Mouse (Mus musculus): ENCODE results near the gene Elane. TPM values are rescaled to one million over a fixed set of nuclear protein-coding genes. Genes with fewer than 3 reads are reported as not detected.

Elane gene
- polyA plus RNA-seq, 1 experiment from 2014 or later, result not detected

DNA sequence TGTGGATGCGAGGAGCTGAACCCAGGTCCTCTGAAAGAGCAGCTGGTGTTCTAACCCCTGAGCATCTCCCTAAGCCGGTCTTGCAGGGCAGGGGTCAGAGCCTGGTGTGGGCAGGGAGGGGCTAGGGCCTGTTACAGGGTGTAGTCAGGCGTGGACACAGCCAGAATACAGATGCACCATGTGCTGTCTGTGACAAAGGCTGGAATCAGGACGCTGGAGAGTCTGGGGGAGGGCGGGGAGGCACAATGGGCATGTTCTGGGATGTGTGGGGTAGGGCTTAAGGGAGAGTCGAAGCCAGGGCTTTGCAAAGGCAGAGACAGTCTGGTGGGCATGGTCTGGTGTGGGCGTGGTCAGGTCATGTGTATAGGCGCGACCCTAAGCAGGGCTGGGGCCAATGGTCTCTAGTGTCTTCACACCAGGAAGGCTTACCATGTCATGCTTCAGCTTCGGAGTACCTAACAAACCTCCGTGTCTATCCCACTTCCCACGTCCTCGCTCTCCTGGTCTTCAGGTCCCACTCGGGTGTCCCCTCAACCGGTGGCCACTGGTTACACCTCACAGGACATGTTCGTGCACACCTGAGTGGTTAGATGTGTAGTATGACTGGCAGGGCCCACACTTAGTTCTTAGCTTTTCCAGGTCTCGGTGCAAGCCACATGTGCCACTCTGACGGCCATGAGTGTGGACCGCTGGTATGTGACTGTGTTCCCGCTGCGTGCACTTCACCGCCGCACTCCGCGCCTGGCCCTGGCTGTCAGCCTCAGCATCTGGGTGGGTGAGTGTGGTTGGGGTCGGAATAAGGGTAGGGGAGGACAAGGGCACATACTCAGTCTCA is 34.2 kb downstream of the Elane start:
- ATAC-seq, result no peak
- H3K27me3 ChIP-seq, result peaks cover 72% of the 10 kb centered on the region
- H3K9me3 ChIP-seq (replicated peaks), result no peaks in the 10 kb centered on the region
- peak overlapping the region; percentile 26; the same call in 1 of the 2 replicates for H3K4me3 ChIP-seq
- no peak overlapping the region for H3K27ac ChIP-seq
- peaks cover 38% of the 10 kb centered on the region for H3K4me1 ChIP-seq
- H3K9ac ChIP-seq, result no peak overlapping the region
- H3K36me3 ChIP-seq (ENCODE audit: poor library complexity, severe bottlenecking), result no peaks in the 10 kb centered on the region
- no peak overlapping the region for H3K4me2 ChIP-seq
- 14% methylated on average over 25 of the region's 26 CpGs for WGBS

DNA sequence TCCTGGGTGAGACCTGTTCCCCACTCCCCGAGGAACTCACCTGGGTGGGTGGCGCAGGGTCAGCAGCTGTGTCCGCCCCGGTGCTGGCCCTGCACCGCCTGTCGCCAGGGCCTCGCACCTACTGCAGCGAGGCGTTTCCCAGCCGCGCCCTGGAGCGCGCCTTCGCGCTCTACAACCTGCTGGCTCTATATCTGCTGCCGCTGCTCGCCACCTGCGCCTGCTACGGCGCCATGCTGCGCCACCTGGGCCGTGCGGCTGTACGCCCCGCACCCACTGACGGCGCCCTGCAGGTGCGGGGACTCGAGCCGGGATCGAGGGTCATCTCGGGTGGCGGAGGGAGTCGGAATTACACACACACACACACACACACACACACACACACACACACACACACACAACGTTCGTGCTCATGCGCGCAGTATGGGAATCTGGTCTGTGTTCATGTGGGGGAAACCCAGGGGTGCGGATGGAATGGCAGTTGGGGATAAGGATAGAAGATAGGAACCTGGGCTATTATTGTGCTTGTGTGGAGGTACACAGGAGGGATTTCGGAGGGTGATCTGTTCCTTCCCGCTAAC is 35.0 kb downstream of the Elane start, which contains the start of gene R3hdm4:
TSS of gene R3hdm4 (minus strand) at position 251 of the 578 bp plus-strand sequence.
- 3% methylated on average over 29 of the region's 41 CpGs for WGBS

DNA sequence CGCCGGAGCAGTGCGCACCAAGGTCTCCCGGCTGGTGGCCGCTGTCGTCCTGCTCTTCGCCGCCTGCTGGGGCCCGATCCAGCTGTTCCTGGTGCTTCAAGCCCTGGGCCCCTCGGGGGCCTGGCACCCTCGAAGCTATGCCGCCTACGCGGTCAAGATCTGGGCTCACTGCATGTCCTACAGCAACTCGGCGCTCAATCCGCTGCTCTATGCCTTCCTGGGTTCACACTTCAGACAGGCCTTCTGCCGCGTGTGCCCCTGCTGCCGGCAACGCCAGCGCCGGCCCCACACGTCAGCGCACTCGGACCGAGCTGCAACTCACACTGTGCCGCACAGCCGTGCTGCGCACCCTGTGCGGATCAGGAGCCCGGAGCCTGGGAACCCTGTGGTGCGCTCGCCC is 35.5 kb downstream of the Elane start:
- H3K36me3 ChIP-seq (ENCODE audit: poor library complexity, severe bottlenecking), result no peaks in the 10 kb centered on the region
- H3K4me1 ChIP-seq, result peaks cover 39% of the 10 kb centered on the region
- H3K9ac ChIP-seq, result peak overlapping the region; percentile 38; the same call in 1 of the 2 replicates
- peak overlapping the region; percentile 44 for H3K4me2 ChIP-seq
- no peaks in the 10 kb centered on the region for H3K9me3 ChIP-seq (replicated peaks)
- peak overlapping the region; percentile 26 for H3K4me3 ChIP-seq
- H3K27me3 ChIP-seq, result peaks cover 72% of the 10 kb centered on the region
- H3K27ac ChIP-seq, result no peak overlapping the region
- no peak for ATAC-seq
- WGBS, result 1% methylated on average over 34 of the region's 34 CpGs

More for the DNA sequence above, 35.0 kb downstream of the Elane start, which contains the start of gene R3hdm4:
- peak within 1 kb of the TSS; percentile 44 for H3K4me2 ChIP-seq
- no peaks in the 10 kb centered on the region for H3K36me3 ChIP-seq (ENCODE audit: poor library complexity, severe bottlenecking)
- peaks cover 72% of the 10 kb centered on the region for H3K27me3 ChIP-seq
- peaks cover 36% of the 10 kb centered on the region for H3K4me1 ChIP-seq
- H3K4me3 ChIP-seq, result peak within 1 kb of the TSS; percentile 26
- ATAC-seq, result no peak
- H3K9me3 ChIP-seq (replicated peaks), result no peaks in the 10 kb centered on the region
- H3K9ac ChIP-seq, result peak within 1 kb of the TSS; percentile 38; the same call in 1 of the 2 replicates
- H3K27ac ChIP-seq, result no peak within 1 kb of the TSS

DNA sequence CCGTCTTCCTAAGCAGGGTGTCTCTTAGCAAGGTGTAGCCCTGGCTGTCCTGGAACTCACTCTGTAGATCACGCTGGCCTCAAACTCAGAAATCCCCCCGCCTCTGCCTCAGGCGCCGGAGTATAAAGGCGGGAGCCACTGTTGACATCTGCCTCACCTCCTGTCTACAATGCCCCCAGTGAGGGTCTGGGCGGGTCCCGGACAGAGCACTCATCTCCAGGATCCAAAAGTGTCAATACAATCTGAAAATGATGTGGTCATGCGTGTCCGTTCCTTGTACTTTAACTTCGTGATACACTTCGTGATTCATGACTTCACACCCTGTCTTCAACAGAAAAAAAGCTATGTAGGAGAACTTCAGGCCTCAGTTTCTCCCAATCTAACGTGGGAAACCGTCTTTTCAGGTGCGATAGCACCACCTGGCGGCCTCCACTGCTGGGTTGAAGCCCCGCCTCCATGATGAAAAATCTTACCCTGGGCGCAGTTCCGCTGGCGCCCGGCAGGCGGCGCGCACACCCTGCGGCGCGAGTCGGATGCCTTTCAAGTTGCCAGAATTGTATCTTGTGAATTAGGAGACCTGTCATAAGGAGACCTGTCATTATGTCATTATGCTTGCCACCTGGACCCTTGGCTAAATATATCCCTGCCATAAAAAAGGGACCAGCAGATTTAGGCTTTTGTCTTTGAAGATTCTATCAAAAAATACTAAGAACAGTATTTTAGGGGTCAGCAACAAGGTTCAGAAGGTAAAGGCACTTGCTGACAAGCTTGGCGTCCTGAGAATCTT is 39.1 kb downstream of the Elane start:
- Histone ChIP-seq H3K4me1 (peaks cover 44% of the 10 kb centered on the region), H3K27ac (no peak overlapping the region), H3K4me3 (no peak overlapping the region), H3K36me3 (ENCODE audit: poor library complexity, severe bottlenecking) (no peaks in the 10 kb centered on the region), H3K9me3 (replicated peaks) (no peaks in the 10 kb centered on the region), H3K27me3 (peaks cover 41% of the 10 kb centered on the region), H3K4me2 (peak overlapping the region; percentile 93), H3K9ac (no peak overlapping the region)
- peak; percentile 3; the same call in 1 of the 2 replicates for ATAC-seq
- 13% methylated on average over 29 of the region's 29 CpGs for WGBS

DNA sequence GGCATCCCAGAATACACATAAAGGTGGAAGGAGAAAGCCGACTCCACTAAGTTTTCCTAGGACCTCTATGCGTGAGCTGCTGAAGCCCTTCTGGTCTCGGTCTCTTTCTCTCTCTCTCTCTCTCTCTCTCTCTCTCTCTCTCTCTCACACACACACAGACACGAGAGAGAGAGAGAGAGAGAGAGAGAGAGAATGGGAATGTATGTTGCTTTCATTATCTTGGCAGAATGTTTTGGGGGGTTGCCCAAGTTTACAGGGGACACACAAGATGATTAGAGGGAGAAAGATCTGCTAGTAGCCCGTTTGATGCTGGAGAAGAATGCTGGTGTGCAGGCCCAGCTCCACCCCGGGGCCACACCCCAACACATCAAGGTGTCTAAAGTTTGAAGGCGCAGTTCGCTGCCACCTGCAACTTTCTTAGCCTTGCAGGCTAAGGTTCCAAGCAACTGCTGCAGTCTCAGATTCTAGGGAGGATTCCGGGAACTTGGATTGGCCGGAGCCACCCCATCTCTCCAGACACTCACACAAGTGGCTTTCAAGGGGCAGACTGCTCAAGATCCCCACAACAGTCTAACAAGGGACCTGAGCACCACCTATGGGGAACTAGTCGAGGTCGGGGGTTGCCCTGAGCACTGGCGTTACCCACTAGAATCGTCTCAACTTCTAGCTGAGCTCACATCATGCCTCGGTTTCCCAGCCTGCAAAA is 39.9 kb downstream of the Elane start:
- H3K4me2 ChIP-seq, result peak overlapping the region; percentile 93
- no peak for ATAC-seq
- 0 out of 2 replicates have a peak overlapping the region, but pooled peaks have one; percentile 89 for H3K27ac ChIP-seq
- no peaks in the 10 kb centered on the region for H3K9me3 ChIP-seq (replicated peaks)
- peak overlapping the region; percentile 88 for H3K9ac ChIP-seq
- peaks cover 41% of the 10 kb centered on the region for H3K4me1 ChIP-seq
- 9% methylated on average over 14 of the region's 15 CpGs for WGBS
- peaks cover 34% of the 10 kb centered on the region for H3K27me3 ChIP-seq
- H3K4me3 ChIP-seq, result peak overlapping the region; percentile 98
- H3K36me3 ChIP-seq (ENCODE audit: poor library complexity, severe bottlenecking), result peaks cover 5% of the 10 kb centered on the region; the same call in 1 of the 2 replicates

DNA sequence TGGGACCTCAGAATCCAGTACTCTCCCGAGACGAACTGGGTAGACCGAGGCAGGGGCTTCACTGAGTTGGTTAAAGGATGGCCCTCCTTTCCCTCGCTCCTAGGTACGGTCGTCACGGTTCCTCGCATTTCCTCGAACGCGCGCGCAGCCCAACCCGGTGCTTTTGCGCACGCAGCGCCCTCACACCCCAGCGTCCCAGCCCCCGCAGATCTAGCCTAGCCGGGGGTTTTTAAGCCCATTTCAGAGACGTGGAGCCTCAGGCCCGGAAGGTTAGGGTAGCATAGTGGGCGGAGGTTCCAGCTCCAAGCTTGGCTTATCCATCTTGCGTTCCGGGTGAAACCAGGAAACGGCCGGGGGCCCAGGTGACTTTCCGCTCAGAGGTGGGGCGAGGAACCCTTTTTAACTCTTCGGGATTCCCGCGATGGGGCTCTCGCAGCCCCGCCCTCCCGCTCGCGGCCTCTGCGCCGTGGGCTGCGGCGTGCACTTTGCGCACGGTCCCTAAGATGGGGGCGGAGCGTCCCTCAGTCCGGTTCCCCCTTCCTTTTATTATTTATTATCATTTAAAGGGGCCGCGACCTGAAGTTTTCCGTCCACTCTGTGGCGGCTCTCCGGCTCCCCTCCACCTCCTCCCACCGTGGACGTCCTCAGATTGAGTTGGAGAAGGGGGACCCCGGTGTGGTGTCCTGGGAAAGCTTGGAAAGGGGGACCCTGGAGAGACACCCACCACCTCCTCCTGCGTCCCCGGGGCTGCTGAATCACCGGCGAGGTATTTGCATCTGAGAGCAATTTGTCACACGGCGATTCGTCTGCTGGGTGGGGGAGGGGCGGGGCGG is 40.7 kb downstream of the Elane start, which contains the start of gene Arid3a:
TSS of gene Arid3a (plus strand) at position 553 of the 833 bp plus-strand sequence.
- peak within 1 kb of the TSS; percentile 89 for H3K27ac ChIP-seq
- peaks cover 34% of the 10 kb centered on the region for H3K4me1 ChIP-seq
- peak; percentile 85 for ATAC-seq
- H3K4me2 ChIP-seq, result peak within 1 kb of the TSS; percentile 93
- H3K36me3 ChIP-seq (ENCODE audit: poor library complexity, severe bottlenecking), result peaks cover 13% of the 10 kb centered on the region
- no peaks in the 10 kb centered on the region for H3K9me3 ChIP-seq (replicated peaks)
- under 1% methylated on average over 63 of the region's 63 CpGs for WGBS
- peak within 1 kb of the TSS; percentile 88 for H3K9ac ChIP-seq
- peak within 1 kb of the TSS; percentile 98 for H3K4me3 ChIP-seq
- peaks cover 26% of the 10 kb centered on the region for H3K27me3 ChIP-seq

DNA sequence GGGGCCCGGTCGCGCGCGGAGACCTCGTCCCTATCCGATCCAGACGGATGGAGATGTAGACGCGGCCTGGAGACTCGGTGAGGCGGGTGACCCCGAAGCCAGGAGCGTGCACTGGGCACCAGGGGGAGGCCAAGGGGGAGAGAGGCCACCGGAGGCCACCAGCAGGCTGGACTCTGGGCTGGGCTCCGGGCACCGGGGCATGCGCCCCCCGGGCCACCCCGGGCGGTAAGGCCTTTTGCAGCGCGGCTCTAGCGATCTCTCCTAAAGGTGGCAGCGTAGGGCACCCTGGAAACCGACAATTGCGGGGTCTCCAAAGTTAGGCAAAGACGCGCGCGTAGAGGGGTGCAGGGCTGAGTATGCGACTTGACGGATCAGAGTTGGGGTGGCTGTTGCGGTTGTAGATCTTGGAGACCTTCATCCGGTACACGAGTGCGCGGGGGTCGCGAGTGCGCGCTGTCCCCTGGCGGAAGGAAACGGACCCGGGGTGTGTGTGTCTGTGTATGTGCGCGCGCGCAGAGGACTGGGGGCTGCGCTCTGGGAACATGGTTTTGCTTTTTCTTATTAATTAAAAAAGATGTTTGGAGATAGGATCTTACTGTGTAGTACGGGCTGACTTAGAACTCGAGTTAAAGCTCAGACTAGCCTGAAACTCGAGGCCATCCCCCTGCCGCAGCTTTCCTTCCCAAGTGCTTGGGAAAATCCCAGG is 41.4 kb downstream of the Elane start:
- under 1% methylated on average over 54 of the region's 54 CpGs for WGBS
- H3K4me1 ChIP-seq, result peaks cover 34% of the 10 kb centered on the region
- peaks cover 18% of the 10 kb centered on the region for H3K27me3 ChIP-seq
- H3K27ac ChIP-seq, result peak overlapping the region; percentile 89
- ATAC-seq, result peak; percentile 39
- H3K9ac ChIP-seq, result peak overlapping the region; percentile 88
- peak overlapping the region; percentile 98 for H3K4me3 ChIP-seq
- H3K4me2 ChIP-seq, result peak overlapping the region; percentile 93
- peaks cover 21% of the 10 kb centered on the region for H3K36me3 ChIP-seq (ENCODE audit: poor library complexity, severe bottlenecking)
- H3K9me3 ChIP-seq (replicated peaks), result no peaks in the 10 kb centered on the region

DNA sequence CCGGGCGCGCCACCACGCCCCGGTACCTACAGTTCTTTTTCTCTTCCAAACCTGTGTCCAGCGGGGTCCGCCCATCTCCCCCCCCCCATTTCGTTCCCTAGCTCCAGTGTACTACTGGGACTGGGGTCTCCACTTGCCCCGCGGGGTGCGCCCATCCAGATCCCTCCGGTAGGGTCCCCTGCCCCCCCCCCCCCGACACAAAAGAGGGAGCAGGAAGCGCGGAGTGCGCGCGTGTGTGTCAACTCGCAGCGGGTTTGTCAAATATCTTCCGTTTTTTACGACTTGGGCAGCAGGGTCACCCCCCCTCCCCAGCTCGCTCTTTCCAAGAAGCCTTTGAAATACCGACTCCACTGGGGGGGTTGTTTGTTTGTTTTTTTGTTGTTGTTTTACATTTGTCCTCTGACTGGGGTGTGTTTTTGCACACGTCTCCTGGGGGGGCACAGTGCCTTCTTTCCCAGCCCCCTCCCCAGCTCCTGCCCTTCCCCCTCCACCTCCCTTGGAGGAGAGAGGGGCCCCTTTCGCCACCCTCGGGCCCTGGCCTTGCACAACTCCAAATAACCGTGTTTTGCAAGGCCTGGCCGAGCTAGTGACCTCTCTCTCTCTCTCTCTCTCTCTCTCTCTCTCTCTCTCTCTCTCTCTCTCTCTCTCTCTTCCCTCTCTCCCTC is 42.1 kb downstream of the Elane start:
- H3K36me3 ChIP-seq (ENCODE audit: poor library complexity, severe bottlenecking), result peaks cover 26% of the 10 kb centered on the region
- peaks cover 39% of the 10 kb centered on the region for H3K4me1 ChIP-seq
- 2% methylated on average over 29 of the region's 29 CpGs for WGBS
- ATAC-seq, result no peak
- peak overlapping the region; percentile 89 for H3K27ac ChIP-seq
- no peaks in the 10 kb centered on the region for H3K9me3 ChIP-seq (replicated peaks)
- H3K27me3 ChIP-seq, result peaks cover 11% of the 10 kb centered on the region
- peak overlapping the region; percentile 98 for H3K4me3 ChIP-seq
- peak overlapping the region; percentile 93 for H3K4me2 ChIP-seq
- peak overlapping the region; percentile 88 for H3K9ac ChIP-seq

DNA sequence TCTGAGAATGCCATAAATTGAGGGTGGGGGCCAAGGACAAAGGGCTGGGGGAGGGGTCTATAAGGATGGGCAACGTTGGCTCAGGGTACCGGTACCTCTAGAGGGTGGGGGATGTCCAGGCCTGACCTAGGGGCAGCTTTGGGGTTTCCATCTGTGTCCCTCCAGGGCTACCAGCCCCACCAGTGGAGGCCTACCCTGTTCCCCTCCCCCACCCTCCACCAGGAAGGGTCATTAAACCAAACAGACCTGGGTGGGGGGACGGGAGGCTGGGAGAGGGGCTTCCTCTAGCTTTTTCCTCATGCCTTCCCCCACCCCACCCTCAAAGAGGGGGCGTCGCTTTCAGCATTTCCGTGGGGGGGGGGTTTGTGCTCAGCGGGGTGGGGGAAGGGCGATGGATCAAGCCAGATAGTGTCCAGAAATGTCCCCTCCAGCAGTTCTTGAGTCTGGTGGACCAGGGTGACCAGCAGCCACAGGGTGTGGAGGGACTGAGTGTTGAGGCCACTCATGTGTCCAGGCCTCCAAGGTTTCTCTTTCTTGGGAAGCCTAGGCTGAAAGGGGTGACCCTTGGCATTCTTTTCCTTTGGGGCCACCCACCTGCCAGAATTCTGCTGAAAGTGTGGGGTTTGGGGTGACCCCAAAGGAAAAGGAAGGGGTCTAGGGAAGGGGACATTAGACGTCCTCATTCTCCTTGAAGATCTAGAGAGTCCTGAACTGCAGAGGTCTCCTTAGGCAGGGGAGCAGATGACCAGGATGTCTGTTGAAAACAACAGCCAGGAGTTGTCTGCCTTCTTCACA is 43.1 kb downstream of the Elane start:
- Histone ChIP-seq H3K27me3 (peaks cover 2% of the 10 kb centered on the region), H3K9me3 (replicated peaks) (no peaks in the 10 kb centered on the region), H3K36me3 (ENCODE audit: poor library complexity, severe bottlenecking) (peaks cover 26% of the 10 kb centered on the region), H3K4me3 (peak overlapping the region; percentile 98), H3K9ac (peak overlapping the region; percentile 60), H3K4me2 (peak overlapping the region; percentile 93), H3K4me1 (peaks cover 42% of the 10 kb centered on the region), H3K27ac (peak overlapping the region; percentile 57)
- 39% methylated on average over 9 of the region's 9 CpGs for WGBS
- no peak for ATAC-seq

Measured in forebrain, embryonic 13.5 days (tissue).